9 mouse cellular contexts compared by ENCODE assay signal in genomic region chr2:169699862-169700511, GRCm38 (mm10).
DNase-seq lines count a peak whose midpoint lies in the region; ATAC-seq and TF ChIP-seq lines count a peak whose summit lies in the region.
"Had no signal": no experiment of that assay in that cellular context is flagged by ENCODE, and none has a peak within 500 bp of the region (broad histone marks: within the 10 kb centered on the region; RNA-seq: fewer than 3 reads in every experiment).

No protein-coding gene starts in this region.

- TF ChIP-seq EP300 in heart, adult 2 months (IDR thresholded peaks at IDR 0.05; ENCODE audit: insufficient read depth, low read depth, low read length): no peak

- no peaks in the 10 kb centered on the region for H3K9me3 ChIP-seq in stomach, embryonic 15.5 days
- H3K9me3 ChIP-seq in kidney, embryonic 14.5 days (ENCODE audit: control insufficient read depth, low read length): no peaks in the 10 kb centered on the region

- peak; percentile 87 for ATAC-seq in stomach, embryonic 15.5 days (ENCODE audit: insufficient read depth, low FRiP score, low read depth)
- ATAC-seq in kidney, embryonic 14.5 days (ENCODE audit: low FRiP score, low TSS enrichment): no peak

- no peak overlapping the region for H3K27ac ChIP-seq in heart, adult 2 months
- H3K27ac ChIP-seq in liver, adult 2 months (replicated peaks; ENCODE audit: insufficient read depth, low read depth, low read length): peak overlapping the region; percentile 62
- peak overlapping the region; percentile 72 for H3K27ac ChIP-seq in stomach, embryonic 15.5 days
- H3K27ac ChIP-seq in kidney, embryonic 14.5 days (ENCODE audit: low read depth, low read length): no peak overlapping the region; the same call in 1 of the 2 replicates

- TF ChIP-seq POLR2A in heart, adult 2 months (IDR thresholded peaks at IDR 0.05; ENCODE audit: insufficient read depth, low read depth, low read length): no peak
- TF ChIP-seq POLR2A in liver, adult 2 months (IDR thresholded peaks at IDR 0.05; ENCODE audit: extremely low read depth, insufficient read depth, low read length): no peak

- WGBS in heart, adult 2 months: 27% methylated on average over 7 of the region's 7 CpGs
- WGBS in liver, adult 2 months: 28% methylated on average over 7 of the region's 7 CpGs
- 29% methylated on average over 7 of the region's 7 CpGs for WGBS in stomach, embryonic 15.5 days
- WGBS in kidney, embryonic 14.5 days: 62% methylated on average over 7 of the region's 7 CpGs

- no peaks in the 10 kb centered on the region for H3K27me3 ChIP-seq in heart, adult 2 months (ENCODE audit: control insufficient read depth, insufficient read depth, low read length)
- H3K27me3 ChIP-seq in liver, adult 2 months (ENCODE audit: control insufficient read depth, insufficient read depth, low read length): no peaks in the 10 kb centered on the region
- H3K27me3 ChIP-seq in stomach, embryonic 15.5 days (replicated peaks): no peaks in the 10 kb centered on the region
- H3K27me3 ChIP-seq in kidney, embryonic 14.5 days (ENCODE audit: control insufficient read depth, insufficient read depth, low read length): no peaks in the 10 kb centered on the region

- peaks cover 16% of the 10 kb centered on the region for H3K4me1 ChIP-seq in heart, adult 2 months (ENCODE audit: control insufficient read depth, insufficient read depth, low read length)
- peaks cover 12% of the 10 kb centered on the region for H3K4me1 ChIP-seq in liver, adult 2 months (ENCODE audit: control insufficient read depth, insufficient read depth, low read length)
- peaks cover 27% of the 10 kb centered on the region for H3K4me1 ChIP-seq in stomach, embryonic 15.5 days
- H3K4me1 ChIP-seq in kidney, embryonic 14.5 days (ENCODE audit: control insufficient read depth, insufficient read depth, low read length): peaks cover 17% of the 10 kb centered on the region

- no peak overlapping the region for H3K4me3 ChIP-seq in heart, adult 2 months
- H3K4me3 ChIP-seq in liver, adult 2 months (ENCODE audit: insufficient read depth, low read depth, low read length): no peak overlapping the region
- no peak overlapping the region for H3K4me3 ChIP-seq in stomach, embryonic 15.5 days (replicated peaks)
- no peak overlapping the region for H3K4me3 ChIP-seq in kidney, embryonic 14.5 days (ENCODE audit: low read length)

- H3K4me2 ChIP-seq in stomach, embryonic 15.5 days: no peak overlapping the region
- H3K4me2 ChIP-seq in kidney, embryonic 14.5 days (replicated peaks; ENCODE audit: low read depth, low read length): no peak overlapping the region

- no peaks in the 10 kb centered on the region for H3K36me3 ChIP-seq in heart, adult 2 months (ENCODE audit: control insufficient read depth, insufficient read depth, low read length)
- H3K36me3 ChIP-seq in liver, adult 2 months (ENCODE audit: control insufficient read depth, insufficient read depth, low read length): no peaks in the 10 kb centered on the region
- H3K36me3 ChIP-seq in stomach, embryonic 15.5 days: no peaks in the 10 kb centered on the region
- H3K36me3 ChIP-seq in kidney, embryonic 14.5 days (ENCODE audit: control insufficient read depth, insufficient read depth, low read length): no peaks in the 10 kb centered on the region

- no peak overlapping the region for H3K9ac ChIP-seq in heart, adult 2 months (ENCODE audit: low read depth, low read length)
- H3K9ac ChIP-seq in liver, adult 2 months (ENCODE audit: low read depth, low read length): no peak overlapping the region
- no peak overlapping the region for H3K9ac ChIP-seq in stomach, embryonic 15.5 days
- no peak overlapping the region for H3K9ac ChIP-seq in kidney, embryonic 14.5 days (ENCODE audit: low read depth, low read length)

- intact Hi-C loops in heart, adult 2 months (cut with DNase I): no loop called here

- no peaks in the 10 kb centered on the region for H3K79me2 ChIP-seq in heart, adult 2 months (replicated peaks; ENCODE audit: control insufficient read depth, insufficient read depth, low read length)
- 0 out of 2 replicates have a peak, but pooled peaks cover 2% of the 10 kb centered on the region for H3K79me2 ChIP-seq in liver, adult 2 months (ENCODE audit: control insufficient read depth, insufficient read depth, low read length)

- no peak for TF ChIP-seq CTCF in heart, adult 2 months (IDR thresholded peaks at IDR 0.05)
- TF ChIP-seq CTCF in liver, adult 2 months (IDR thresholded peaks at IDR 0.05; ENCODE audit: low read depth, low read length): no peak

- peak; percentile 48 for DNase-seq in embryo, embryonic 10 days (ENCODE audit: low spot score)
- DNase-seq in embryo, embryonic 9.5 days (ENCODE audit: extremely low spot score): no peak
- peak; percentile 65 to 76 for DNase-seq in heart, adult 2 months
- peak; percentile 83 for DNase-seq in liver, adult 2 months (ENCODE audit: extremely low read depth, low read depth, low spot score)
- DNase-seq in spleen, postnatal 36 days (ENCODE audit: low spot score in 2 of 2): no peak
- DNase-seq in layer of hippocampus, adult 18-20 months (ENCODE audit: low spot score in 2 of 2): no peak
- DNase-seq: retina, postnatal 1 day had no signal

Comparison
In these comparisons a context has a peak if more than half of its experiments do, and no peak if none do; other contexts are left out.
1. DNase-seq: peak in embryo, embryonic 10 days (single experiment), heart, adult 2 months (2 of 2) and liver, adult 2 months (single experiment); none in embryo, embryonic 9.5 days (single experiment), spleen, postnatal 36 days (0 of 2) and layer of hippocampus, adult 18-20 months (0 of 2).
2. H3K27ac ChIP-seq: peak in liver, adult 2 months (single experiment) and stomach, embryonic 15.5 days (single experiment); none in heart, adult 2 months (single experiment) and kidney, embryonic 14.5 days (single experiment).